Mouse (Mus musculus) retina, postnatal 7 days (tissue): ENCODE results near the gene Trpm8.
A peak's percentile ranks its signal among the peaks of the same experiment; 100 is the strongest.

ENCODE experiments used
- DNase-seq: peaks from one replicate; pipeline ENCODE4 v3.0.0-alpha.2; 2012; ENCODE audit warnings: low read depth, low spot score

Gene Trpm8

DNA sequence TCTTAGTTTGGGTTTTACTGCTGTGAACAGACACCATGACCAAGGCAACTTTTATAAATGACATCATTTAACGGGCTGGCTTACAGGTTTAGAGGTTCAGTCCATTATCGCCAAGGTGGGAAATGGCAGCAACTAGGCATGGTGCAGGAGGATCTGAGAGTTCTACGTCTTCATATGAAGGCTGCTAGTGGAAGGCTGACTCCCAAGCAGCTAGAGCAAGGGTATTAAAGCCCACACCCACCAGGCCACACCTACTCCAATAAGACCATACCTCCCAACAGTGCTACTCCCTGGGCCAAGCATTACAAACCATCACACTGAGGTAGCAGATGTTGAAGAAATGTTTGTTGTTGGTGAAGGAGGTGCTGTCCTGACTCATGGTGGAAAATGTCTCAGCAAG, 78.2 kb downstream of the Trpm8 start:
- no peak for DNase-seq

GRCm38 (mm10) chr1:88356616-88357015, 79.2 kb downstream of the Trpm8 start:
- no peak for DNase-seq

DNA sequence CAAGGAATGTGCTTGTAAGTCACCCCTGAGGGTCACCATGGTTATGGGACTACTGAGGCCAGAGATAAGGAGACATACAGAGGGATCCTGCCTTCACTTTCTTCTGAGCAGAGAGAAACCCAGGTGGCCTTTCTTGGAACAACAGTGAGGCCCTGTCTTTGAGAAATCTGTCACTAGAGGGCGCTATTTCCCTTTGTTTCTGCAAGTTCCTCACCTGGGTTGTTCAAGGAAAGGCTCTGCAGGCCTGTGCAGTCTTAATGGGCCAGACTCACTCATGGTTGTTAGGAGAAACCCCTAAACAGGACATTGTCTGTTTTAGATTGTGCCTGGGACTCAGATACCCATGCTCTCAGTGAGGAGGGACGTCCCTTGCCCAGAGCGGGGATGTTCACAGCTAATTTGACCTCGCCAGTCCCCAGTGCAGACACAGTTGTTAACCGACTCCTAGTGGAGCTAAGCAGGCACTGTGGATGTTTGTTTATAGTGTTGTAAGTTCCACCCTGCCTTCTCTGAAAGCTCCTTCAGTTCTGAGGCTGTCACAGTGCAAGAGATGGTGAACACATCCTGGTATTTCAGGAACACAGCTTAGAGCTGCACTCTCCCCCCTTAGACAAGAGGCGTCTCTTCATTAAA, 80.1 kb downstream of the Trpm8 start:
- peak; percentile 65 for DNase-seq

DNA sequence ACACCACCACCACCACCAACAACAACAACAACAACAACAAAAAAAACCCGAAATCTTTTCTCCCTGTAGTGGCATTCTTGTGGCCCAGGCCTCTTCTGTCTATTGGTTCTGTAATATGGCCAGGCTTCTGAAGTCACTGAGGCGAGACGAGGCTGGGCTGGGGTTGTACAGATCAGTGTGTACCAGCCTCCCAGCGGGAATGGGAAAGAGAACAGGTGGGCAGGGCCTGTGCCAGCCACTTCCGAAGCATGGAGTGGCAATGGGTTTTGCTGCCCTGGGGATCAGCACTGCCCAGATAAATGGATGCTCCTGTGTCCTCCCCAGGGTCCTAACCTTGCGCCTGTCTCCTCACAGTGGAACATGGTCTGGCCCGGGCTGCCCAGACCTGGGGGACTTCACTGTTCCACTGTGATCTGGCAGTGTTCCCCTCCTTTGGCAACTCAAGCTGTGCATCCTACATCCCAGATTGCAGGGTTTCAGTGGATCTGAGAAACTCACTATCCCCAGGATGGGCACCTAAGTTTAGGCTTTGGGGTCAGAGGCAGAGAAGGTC, 80.7 kb downstream of the Trpm8 start:
- no peak for DNase-seq

- no peak for DNase-seq
These were observed 83.6 kb downstream of the Trpm8 start for GRCm38 (mm10) chr1:88361085-88361484.

DNA sequence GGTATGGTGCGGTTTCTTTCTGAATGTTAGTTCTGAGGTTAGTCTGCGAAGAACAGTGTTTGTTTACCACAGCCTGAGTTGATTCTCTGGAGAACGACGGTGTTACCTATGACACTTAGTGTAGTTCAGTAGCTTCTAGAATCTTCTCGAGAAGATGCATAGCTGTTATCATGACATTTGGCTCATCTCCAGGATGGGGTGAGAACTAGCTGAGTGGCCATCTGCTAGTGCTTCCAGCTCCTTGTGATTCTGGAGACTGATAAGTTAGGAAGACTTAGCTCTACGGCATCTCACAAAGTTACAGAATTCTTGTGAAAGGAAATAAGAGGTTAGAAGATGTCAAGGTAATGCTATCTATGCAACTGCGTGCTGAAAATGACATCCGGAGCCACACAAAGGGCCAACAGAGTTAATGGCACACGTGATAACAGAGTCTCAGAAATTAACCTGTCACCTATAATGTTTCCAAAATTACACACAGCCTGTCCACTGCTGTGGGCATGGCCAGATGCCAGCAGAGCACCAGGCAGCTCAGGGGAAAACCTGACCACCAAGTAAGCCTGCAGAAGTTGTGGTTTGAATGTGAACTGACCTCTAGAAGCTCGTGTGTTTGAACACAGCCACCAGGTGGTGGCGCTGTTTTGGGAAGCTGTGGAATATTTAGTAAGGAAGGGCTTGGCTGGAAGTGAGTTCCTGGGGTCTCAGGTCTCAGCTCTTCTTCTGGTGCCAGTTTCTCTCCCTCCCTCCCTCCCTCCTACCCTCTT, 89.6 kb downstream of the Trpm8 start:
- DNase-seq, result no peak

- DNase-seq, result no peak
These were observed 101.0 kb downstream of the Trpm8 start for GRCm38 (mm10) chr1:88378446-88378845.

DNA sequence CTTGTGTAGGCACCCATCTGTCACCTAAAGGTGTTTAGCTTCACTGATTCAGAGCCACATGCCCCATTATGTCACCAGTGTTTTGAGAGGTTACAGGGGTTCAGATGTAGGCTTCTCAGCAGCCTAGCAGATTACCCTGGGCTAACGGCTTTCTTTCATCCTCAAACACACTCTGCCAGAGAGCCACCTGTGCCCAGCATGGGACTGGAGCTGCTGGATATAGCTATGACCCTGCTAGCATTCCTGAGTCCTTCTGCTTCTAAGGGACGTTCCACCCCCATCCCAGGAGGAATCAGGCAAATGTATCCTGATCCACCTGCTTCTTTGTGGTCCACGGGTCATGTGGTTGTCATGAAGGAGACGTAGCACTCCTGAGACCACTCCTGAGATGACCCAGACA, 114.2 kb downstream of the Trpm8 start:
- no peak for DNase-seq

DNA sequence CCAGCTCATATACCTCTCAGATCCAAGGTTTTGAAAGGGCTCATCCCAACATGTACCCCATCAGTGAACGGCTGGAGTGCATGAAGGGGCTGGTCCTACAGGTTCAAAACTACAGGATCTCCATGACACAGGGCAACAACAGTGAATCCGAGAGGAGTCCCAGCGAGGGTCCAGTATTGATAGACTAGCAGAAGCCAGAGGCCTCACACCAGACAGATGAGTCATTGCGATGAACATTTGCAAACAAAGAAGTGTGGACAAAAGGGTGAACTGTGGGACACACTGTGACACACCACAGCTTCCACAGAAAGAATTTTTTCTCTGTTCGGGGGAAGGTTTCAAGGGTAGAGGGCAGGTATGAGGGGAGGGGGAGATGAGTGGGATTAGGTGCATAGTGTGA, 115.9 kb downstream of the Trpm8 start:
- no peak for DNase-seq

- DNase-seq, result no peak
These were observed 125.9 kb downstream of the Trpm8 start for GRCm38 (mm10) chr1:88403378-88403777.

DNA sequence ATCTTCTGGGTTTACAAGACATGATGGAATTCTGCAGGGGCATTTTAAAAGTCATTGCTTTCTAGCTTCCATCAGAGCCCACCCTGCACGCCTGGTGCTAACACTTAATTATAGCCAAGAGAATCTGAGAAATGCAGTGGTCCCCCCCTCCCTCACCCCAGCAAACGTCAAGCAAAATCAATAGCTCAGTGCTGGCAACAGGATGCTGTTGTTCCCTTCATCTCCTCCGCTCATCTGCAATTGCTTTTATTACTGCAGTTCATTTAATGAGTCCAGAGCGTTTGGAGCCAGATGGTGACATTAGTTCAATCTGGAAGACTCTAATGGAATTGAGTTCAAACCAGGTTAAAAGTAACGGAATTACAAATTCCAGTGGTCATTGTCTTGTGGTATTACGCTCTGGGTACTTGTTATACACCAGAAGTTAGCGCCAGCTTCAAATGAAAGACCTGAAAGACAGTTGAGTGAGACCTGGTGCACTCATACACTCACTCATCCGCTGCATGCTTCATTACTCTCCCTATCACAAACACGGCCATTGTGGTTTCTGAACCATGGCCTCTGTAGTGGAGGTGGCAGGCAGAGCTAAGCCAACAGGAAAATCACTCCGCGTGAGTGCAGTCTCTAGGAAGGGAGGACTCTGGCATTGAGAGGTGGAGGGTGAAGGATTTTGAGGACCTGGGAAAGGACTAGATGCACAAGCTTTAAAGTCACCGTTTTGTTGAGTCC, 128.8 kb downstream of the Trpm8 start:
- DNase-seq, result no peak

GRCm38 (mm10) chr1:88406807-88407198, 129.3 kb downstream of the Trpm8 start, which contains the start of gene Spp2:
TSS of gene Spp2 (plus strand) at chr1:88406961.
- DNase-seq, result no peak

GRCm38 (mm10) chr1:88408340-88408739, 130.9 kb downstream of the Trpm8 start:
- DNase-seq, result no peak

DNA sequence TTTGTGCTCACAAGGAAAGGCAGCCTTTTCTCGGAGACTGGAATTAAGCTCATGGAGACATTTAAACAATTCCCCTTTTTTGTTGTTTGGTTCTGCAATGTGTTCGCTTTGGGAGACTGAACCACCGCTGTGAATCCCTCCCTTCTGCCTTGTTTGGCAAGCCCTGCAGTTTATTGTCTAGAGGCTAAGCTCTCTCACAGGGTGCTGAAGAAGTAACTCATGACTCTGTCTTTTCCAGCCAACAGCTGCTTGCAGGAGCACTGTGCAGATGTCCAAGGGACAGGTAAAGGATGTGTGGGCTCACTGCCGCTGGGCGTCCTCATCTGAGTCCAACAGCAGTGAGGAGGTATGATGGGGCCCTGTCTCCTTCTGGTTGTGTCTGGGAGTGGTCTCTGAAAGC, 134.6 kb downstream of the Trpm8 start:
- no peak for DNase-seq

- DNase-seq, result no peak
These were observed 141.5 kb downstream of the Trpm8 start for GRCm38 (mm10) chr1:88418943-88419342.

GRCm38 (mm10) chr1:88422045-88422444, 144.6 kb downstream of the Trpm8 start:
- no peak for DNase-seq

DNA sequence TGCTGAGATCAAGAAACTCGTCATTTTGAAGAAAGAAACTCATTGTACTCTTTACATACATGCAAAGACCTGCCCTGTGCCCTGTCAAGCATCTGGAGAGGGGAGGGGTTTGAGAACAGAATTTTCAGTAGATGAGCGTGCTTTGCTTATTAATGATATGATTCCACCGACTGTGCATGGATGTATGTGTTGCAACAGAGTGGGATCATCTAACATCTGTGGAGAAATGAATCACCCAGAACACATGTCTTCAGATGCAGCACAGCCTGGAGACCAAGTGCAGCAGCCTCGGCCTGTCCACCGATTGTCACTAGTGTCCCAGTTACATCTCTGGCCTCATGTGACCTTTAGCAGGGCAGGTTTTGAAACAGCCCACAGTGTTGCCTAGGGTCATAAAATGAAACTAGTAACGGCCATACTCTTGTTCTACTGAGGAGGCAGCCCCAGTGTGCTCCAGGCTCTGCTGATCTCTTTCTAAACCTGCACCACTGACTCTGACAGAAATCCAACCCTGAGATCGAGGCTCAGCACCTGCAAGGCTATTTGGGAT, 145.5 kb downstream of the Trpm8 start:
- DNase-seq, result no peak

- DNase-seq, result peak; percentile 65
These were observed 147.3 kb downstream of the Trpm8 start for GRCm38 (mm10) chr1:88424602-88425252.

DNA sequence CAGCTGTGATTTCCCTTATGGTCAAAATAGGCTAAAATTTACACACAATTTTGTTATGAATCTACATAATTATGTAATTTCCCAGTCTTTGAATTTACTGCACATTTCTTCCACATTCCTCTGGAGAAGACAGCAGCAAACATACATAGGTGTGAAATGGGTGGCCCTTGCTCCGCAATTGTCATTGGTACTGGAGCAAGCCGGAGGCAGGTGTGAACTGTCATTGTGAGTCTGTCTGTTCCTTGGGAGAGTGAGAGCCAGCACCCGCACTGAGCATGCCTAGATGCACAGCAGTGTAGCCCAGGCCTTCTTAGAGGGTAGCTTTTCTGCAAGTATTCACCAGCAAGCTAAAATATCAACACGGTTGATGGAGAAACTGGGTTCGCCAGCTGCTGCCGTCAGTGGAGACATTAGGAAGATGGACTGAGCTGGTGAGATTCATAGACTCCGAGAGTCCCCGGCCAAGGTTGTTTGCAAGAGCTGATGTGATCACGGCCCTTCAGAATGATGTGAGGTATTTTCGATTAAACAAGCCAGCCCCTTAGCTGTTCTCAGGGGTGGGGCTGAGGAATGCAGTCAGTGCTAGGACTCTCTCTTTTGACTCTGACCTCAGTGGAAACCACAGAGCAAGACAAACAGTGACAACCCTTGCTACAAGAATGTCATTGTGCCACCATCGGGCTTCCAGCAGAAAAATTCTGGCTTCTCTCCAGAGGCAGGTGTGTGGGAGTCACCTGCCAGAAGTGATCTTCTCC, 150.7 kb downstream of the Trpm8 start:
- no peak for DNase-seq

- no peak for DNase-seq
These were observed 152.0 kb downstream of the Trpm8 start for GRCm38 (mm10) chr1:88429413-88429812.

GRCm38 (mm10) chr1:88431262-88431661, 153.8 kb downstream of the Trpm8 start:
- DNase-seq, result no peak
